Mouse (Mus musculus) liver, postnatal 0 days (tissue): ENCODE data around the gene Hes7. TPM values are rescaled to one million over a fixed set of nuclear protein-coding genes. Genes with fewer than 3 reads are reported as not detected.

ENCODE experiments used
- ATAC-seq: fragments of 200-750 bp; cut with Nextera tagmentation; 2 replicates; pipeline ENCODE4 v1.8.0; 2017; ENCODE audit warnings: mild to moderate bottlenecking, moderate library complexity
- DNase-seq: peaks from one replicate; pipeline ENCODE4 v3.0.0-alpha.2; 2016
- H3K27ac ChIP-seq: fragments of 300-500 bp; sonication (generic); 2 replicates; pipeline ENCODE4 v1.5.1; 2014; ENCODE audit warnings: antibody characterized with exemption, moderate library complexity, mild to moderate bottlenecking, low read depth
- H3K27me3 ChIP-seq: fragments of 300-500 bp; sonication (generic); 2 replicates; pipeline ENCODE4 v1.6.1; 2014; ENCODE audit warnings: low read length, control low read depth, mixed read lengths; ENCODE audit not compliant: insufficient read depth
- H3K36me3 ChIP-seq: fragments of 300-500 bp; sonication (generic); replicated peaks from 2 replicates; pipeline ENCODE4 v1.6.1; 2014; ENCODE audit warnings: mild to moderate bottlenecking, control low read depth, low read length, moderate library complexity, mixed read lengths; ENCODE audit not compliant: insufficient read depth
- H3K4me1 ChIP-seq: fragments of 300-500 bp; sonication (generic); 2 replicates; pipeline ENCODE4 v1.6.1; 2014; ENCODE audit warnings: antibody characterized with exemption, mild to moderate bottlenecking, control low read depth; ENCODE audit not compliant: insufficient read depth
- H3K4me2 ChIP-seq: fragments of 300-500 bp; sonication (generic); 2 replicates; pipeline ENCODE4 v1.6.1; 2014; ENCODE audit warnings: low read depth, mild to moderate bottlenecking, low read length, moderate library complexity, mixed read lengths
- H3K4me3 ChIP-seq: fragments of 300-500 bp; sonication (generic); 2 replicates; pipeline ENCODE4 v1.5.1; 2014; ENCODE audit warnings: low read depth, low read length
- H3K9ac ChIP-seq: fragments of 300-500 bp; sonication (generic); replicated peaks from 2 replicates; pipeline ENCODE4 v1.6.1; 2014; ENCODE audit warnings: mild to moderate bottlenecking, moderate library complexity
- H3K9me3 ChIP-seq: fragments of 300-500 bp; sonication (generic); 2 replicates; pipeline ENCODE4 v1.6.1; 2016; ENCODE audit warnings: mild to moderate bottlenecking, control low read depth, low read length, mixed read lengths
- CTCF ChIP-seq: sonication (generic); IDR thresholded peaks from 2 replicates; pipeline ENCODE4 v1.5.1; 2016; ENCODE audit warnings: antibody characterized with exemption, low read depth
- EP300 ChIP-seq: IDR thresholded peaks from 2 replicates; pipeline ENCODE4 v1.6.1; 2016; ENCODE audit warnings: antibody characterized with exemption, low read depth, mild to moderate bottlenecking
- WGBS: fragments of 180-500 bp; shearing (Covaris S2); extraction: QIAGEN DNeasy Blood & Tissue Kit; methylation state at CpG from one replicate; pipeline ENCODE4 v1.1.7; 2014; ENCODE audit not compliant: insufficient replicate concordance; 5-methylcytosine and 5-hydroxymethylcytosine counted together
- polyA plus RNA-seq: library from polyadenylated mRNA; unstranded; fragments of >200 nt; fragmentation: Nextera tagmentation; extraction: Ambion mirVana; gene quantifications from 2 replicates; pipeline ENCODE4 v1.2.1, GENCODE M21; 2015

The Hes7 gene
- polyA plus RNA-seq, 1 experiment from 2014 or later, result 0.15 TPM

DNA sequence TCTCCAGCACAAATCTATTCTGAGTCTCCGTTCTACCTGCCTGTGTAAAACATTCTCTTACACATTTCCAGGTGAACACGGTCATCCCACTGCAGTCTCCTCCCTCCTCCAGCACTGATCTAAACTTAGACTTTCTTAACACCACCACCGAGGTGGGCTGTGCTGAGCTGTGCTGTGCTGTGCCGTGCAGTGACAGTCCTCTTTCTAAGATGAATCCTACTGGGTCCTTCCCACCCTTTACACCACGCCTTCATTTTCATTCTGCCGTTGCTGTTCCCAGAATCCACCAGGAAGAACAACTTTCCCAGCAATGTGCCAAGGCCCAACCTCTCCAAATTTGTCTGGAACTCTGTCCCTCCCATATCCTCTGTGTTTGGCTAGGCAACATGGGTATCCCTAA lies 33.8 kb upstream of the Hes7 start:
- no peak overlapping the region for H3K4me3 ChIP-seq
- no peak overlapping the region for H3K9ac ChIP-seq
- ATAC-seq, result no peak
- H3K36me3 ChIP-seq, result peaks cover 19% of the 10 kb centered on the region
- H3K27me3 ChIP-seq, result no peaks in the 10 kb centered on the region
- no peaks in the 10 kb centered on the region for H3K9me3 ChIP-seq
- peaks cover 22% of the 10 kb centered on the region for H3K4me1 ChIP-seq
- TF ChIP-seq CTCF, result no peak
- TF ChIP-seq EP300, result no peak
- 74% methylated on average over 6 of the region's 6 CpGs for WGBS
- no peak overlapping the region for H3K27ac ChIP-seq
- DNase-seq, result no peak
- H3K4me2 ChIP-seq, result no peak overlapping the region

DNA sequence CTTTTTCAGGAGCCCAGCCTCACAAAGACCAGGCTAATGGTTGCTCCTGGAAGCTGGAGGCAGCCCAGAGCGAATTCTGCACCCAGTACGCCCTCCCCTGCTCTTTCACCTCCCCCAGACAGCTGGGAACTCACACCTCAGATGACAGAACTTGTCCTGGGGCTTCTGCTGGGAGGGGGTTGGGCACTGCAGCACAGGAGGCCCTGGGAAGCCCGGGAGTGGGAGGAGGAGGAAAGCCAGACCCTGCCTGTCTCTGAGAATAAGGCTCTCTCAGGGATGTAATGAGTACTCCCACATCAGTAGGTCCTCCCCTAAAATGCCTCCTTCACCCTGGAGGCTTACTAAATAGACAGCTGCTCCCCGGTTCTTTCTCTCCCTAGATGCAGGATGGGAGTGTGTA lies 33.1 kb upstream of the Hes7 start:
- no peak for DNase-seq
- Histone ChIP-seq H3K9me3 (no peaks in the 10 kb centered on the region), H3K36me3 (peaks cover 26% of the 10 kb centered on the region), H3K9ac (no peak overlapping the region; the same call in 1 of the 2 replicates), H3K27ac (no peak overlapping the region), H3K4me3 (no peak overlapping the region), H3K27me3 (no peaks in the 10 kb centered on the region), H3K4me1 (peaks cover 25% of the 10 kb centered on the region), H3K4me2 (no peak overlapping the region)
- no peak for ATAC-seq
- TF ChIP-seq EP300, result no peak
- no peak for TF ChIP-seq CTCF
- WGBS, result 58% methylated on average over 4 of the region's 4 CpGs

DNA sequence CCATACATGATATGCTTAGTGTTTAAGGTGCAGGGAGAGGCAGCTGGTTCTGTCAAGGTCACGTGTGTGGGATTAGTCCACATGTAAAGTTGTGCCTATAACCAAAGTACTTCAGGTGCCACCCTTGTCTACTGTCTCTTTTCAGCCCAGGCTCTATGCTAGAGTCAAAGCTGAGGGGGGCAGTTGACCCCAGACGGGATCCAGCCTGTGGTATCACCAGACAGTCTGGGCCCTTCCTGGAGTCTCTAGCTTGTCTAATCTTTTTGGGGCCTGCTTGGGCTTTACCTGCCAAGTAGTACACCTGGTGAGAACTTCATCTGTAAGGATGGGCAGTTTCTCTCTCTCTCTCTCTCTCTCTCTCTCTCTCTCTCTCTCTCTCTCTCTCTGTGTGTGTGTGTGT lies 32.6 kb upstream of the Hes7 start:
- no peak overlapping the region for H3K27ac ChIP-seq
- ATAC-seq (no peak), DNase-seq (no peak)
- TF ChIP-seq CTCF (no peak), EP300 (no peak)
- no peaks in the 10 kb centered on the region for H3K27me3 ChIP-seq
- H3K9me3 ChIP-seq, result no peaks in the 10 kb centered on the region
- peak overlapping the region; percentile 86; the same call in 1 of the 2 replicates for H3K4me2 ChIP-seq
- whole genome bisulfite sequencing, result 63% methylated on average over 2 of the region's 2 CpGs
- H3K9ac ChIP-seq, result no peak overlapping the region; the same call in 1 of the 2 replicates
- H3K4me1 ChIP-seq, result peaks cover 25% of the 10 kb centered on the region
- H3K4me3 ChIP-seq, result 0 out of 2 replicates have a peak overlapping the region, but pooled peaks have one; percentile 97
- peaks cover 30% of the 10 kb centered on the region for H3K36me3 ChIP-seq

DNA sequence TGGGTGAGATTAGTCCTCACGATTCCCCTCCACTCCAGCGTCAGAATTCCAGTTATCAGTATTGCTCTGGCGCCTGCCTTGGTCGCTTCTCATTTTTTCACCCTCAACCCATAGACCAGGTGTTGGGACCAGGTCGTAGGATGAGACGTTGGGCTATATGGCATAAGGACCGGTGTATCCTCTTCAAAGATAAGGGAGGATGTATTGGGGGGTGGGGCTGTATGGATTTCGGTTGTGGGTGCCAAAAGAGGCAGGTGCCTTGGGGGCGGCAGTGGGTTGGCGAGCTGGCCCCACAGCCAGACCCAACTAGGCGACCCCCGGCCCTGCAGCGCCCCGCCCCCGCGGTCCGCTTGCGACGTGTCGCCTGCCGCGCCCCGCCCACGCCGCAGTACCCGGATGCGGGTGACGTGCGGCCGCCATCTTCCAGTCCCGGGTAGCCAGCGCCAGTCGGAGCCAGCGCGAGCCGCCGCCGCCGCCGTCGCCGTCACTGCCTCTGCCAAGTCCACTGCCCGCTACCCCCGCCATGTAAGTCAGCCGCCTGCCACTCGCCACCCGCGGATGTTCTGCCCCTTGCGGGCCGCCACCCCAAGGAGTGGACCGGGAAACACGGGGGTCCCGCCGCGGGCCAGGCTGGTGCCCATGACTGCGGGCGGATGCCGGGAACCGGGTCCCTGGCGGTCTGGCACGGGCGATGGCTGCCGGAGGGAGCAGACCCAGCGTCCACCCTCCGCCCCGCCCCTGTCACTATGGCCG lies 31.9 kb upstream of the Hes7 start, which contains the start of gene Vamp2:
Gene Vamp2, plus strand, starts transcription at position 388 of the 753 bp plus-strand sequence.
- Histone ChIP-seq H3K27ac (peak within 1 kb of the TSS; percentile 96), H3K36me3 (peaks cover 31% of the 10 kb centered on the region), H3K9me3 (no peaks in the 10 kb centered on the region), H3K9ac (peak within 1 kb of the TSS; percentile 100), H3K4me1 (peaks cover 25% of the 10 kb centered on the region), H3K27me3 (no peaks in the 10 kb centered on the region), H3K4me2 (peak within 1 kb of the TSS; percentile 86), H3K4me3 (peak within 1 kb of the TSS; percentile 97)
- peak; percentile 93 for DNase-seq
- TF ChIP-seq EP300, result no peak
- peak; percentile 78 for ATAC-seq
- WGBS, result 3% methylated on average over 51 of the region's 67 CpGs

DNA sequence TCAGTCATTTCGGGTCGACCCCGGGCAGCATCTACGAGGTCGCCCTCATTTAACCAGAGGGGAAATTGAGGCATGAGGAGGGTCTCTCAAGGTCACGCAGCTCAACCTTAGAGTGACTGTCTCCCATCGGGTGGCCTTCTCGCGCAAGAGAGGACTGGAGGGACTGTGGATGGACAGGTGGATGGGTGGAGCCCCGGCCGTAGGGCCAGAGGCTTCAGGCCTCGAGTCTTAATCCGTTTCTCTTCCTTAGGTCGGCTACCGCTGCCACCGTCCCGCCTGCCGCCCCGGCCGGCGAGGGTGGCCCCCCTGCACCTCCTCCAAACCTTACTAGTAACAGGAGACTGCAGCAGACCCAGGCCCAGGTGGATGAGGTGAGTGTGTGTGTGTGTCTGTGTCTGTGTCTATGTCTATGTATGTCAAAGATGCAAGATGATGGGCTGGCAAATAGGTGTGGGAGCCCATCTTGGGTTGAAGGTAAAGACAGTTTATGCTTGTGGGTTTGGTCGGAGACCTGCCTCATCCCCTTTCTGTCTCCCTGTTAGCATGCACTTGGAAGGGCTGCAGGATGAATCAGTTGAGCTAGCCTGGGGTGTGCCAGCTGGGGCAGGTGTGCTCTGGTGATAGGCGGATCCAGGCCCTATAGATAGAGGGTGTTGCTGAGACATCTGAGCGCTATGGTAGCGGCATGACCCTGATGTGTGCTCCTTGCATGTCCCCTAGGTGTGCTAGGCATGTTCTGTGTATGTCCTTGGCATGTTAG lies 31.2 kb upstream of the Hes7 start:
- 8% methylated on average over 25 of the region's 25 CpGs for WGBS

More for the DNA sequence above, 31.2 kb upstream of the Hes7 start:
- peak; percentile 73 for TF ChIP-seq EP300
- 0 out of 2 replicates have a peak, but pooled peaks have one; percentile 32 for TF ChIP-seq CTCF
- Histone ChIP-seq H3K4me1 (peaks cover 28% of the 10 kb centered on the region), H3K36me3 (peaks cover 31% of the 10 kb centered on the region), H3K27me3 (no peaks in the 10 kb centered on the region), H3K9ac (peak overlapping the region; percentile 100), H3K9me3 (no peaks in the 10 kb centered on the region), H3K27ac (peak overlapping the region; percentile 96), H3K4me3 (peak overlapping the region; percentile 97), H3K4me2 (peak overlapping the region; percentile 86)
- DNase-seq, result no peak
- peak; percentile 65 for ATAC-seq
